Comparison of ENCODE assay signal across 10 mouse cellular contexts in genomic region chr11:84529797-84530703, GRCm38 (mm10). TPM values are rescaled to one million over a fixed set of nuclear protein-coding genes. Genes with fewer than 3 reads are reported as not detected.
DNase-seq lines count a peak whose midpoint lies in the region; ATAC-seq lines count a peak whose summit lies in the region.
"Had no signal": no experiment of that assay in that cellular context is flagged by ENCODE, and none has a peak within 500 bp of the region (broad histone marks: within the 10 kb centered on the region; RNA-seq: fewer than 3 reads in every experiment).

No protein-coding gene starts in this region.

- no peaks in the 10 kb centered on the region for H3K36me3 ChIP-seq in heart, embryonic 13.5 days
- no peaks in the 10 kb centered on the region for H3K36me3 ChIP-seq in kidney, embryonic 16.5 days (ENCODE audit: insufficient read depth, low read length)
- peaks cover 5% of the 10 kb centered on the region; the same call in 1 of the 2 replicates for H3K36me3 ChIP-seq in midbrain, embryonic 14.5 days (ENCODE audit: control insufficient read depth, insufficient read depth, low read length)

- no peak for DNase-seq in heart, postnatal 14 days
- DNase-seq in cerebellum, adult 9-10 months: peak; percentile 67
- DNase-seq in midbrain, embryonic 14.5 days: peak; percentile 74
- no peak for DNase-seq in layer of hippocampus, postnatal 10 days (ENCODE audit: low spot score in 2 of 2)
- DNase-seq in c-Kit-positive CD71-positive TER-119-positive erythroid progenitor cells, embryonic 14.5 days (ENCODE audit: low spot score): no peak

- 0 out of 2 replicates have a peak overlapping the region, but pooled peaks have one; percentile 37 for H3K4me3 ChIP-seq in heart, embryonic 13.5 days
- H3K4me3 ChIP-seq in kidney, embryonic 16.5 days (ENCODE audit: low read length): peak overlapping the region; percentile 18; the same call in 1 of the 2 replicates
- H3K4me3 ChIP-seq in midbrain, embryonic 14.5 days (replicated peaks; ENCODE audit: low read depth, low read length): peak overlapping the region; percentile 57
- H3K4me3 ChIP-seq: myocyte had no signal

- no peak overlapping the region for H3K9ac ChIP-seq in heart, embryonic 13.5 days
- no peak overlapping the region; the same call in 1 of the 2 replicates for H3K9ac ChIP-seq in kidney, embryonic 16.5 days (replicated peaks; ENCODE audit: low read length)
- peak overlapping the region; percentile 66 for H3K9ac ChIP-seq in midbrain, embryonic 14.5 days (replicated peaks; ENCODE audit: low read length)

- intact Hi-C loops in heart, postnatal 14 days (cut with DNase I): no loop called here

- no peaks in the 10 kb centered on the region for H3K9me3 ChIP-seq in heart, embryonic 13.5 days
- no peaks in the 10 kb centered on the region for H3K9me3 ChIP-seq in kidney, embryonic 16.5 days (ENCODE audit: low read length)
- H3K9me3 ChIP-seq in midbrain, embryonic 14.5 days (ENCODE audit: control insufficient read depth, low read length): no peaks in the 10 kb centered on the region

- H3K4me1 ChIP-seq in heart, embryonic 13.5 days: peaks cover 34% of the 10 kb centered on the region
- peaks cover 30% of the 10 kb centered on the region for H3K4me1 ChIP-seq in kidney, embryonic 16.5 days (ENCODE audit: insufficient read depth, low read length)
- peaks cover 29% of the 10 kb centered on the region for H3K4me1 ChIP-seq in midbrain, embryonic 14.5 days (ENCODE audit: control insufficient read depth, insufficient read depth, low read length)

- no peak overlapping the region for H3K27ac ChIP-seq in heart, embryonic 13.5 days (replicated peaks)
- H3K27ac ChIP-seq in kidney, embryonic 16.5 days (ENCODE audit: low read length): no peak overlapping the region
- peak overlapping the region; percentile 90 for H3K27ac ChIP-seq in midbrain, embryonic 14.5 days (replicated peaks; ENCODE audit: low read depth, low read length)

- H3K27me3 ChIP-seq in heart, embryonic 13.5 days (replicated peaks): peaks cover 94% of the 10 kb centered on the region
- H3K27me3 ChIP-seq in kidney, embryonic 16.5 days (ENCODE audit: insufficient read depth, low read length): peaks cover 84% of the 10 kb centered on the region
- peaks cover 61% of the 10 kb centered on the region for H3K27me3 ChIP-seq in midbrain, embryonic 14.5 days (ENCODE audit: control insufficient read depth, insufficient read depth, low read length)

- WGBS in heart, embryonic 13.5 days: 7% methylated on average over 14 of the region's 14 CpGs
- WGBS in kidney, embryonic 16.5 days: 10% methylated on average over 14 of the region's 14 CpGs
- 9% methylated on average over 14 of the region's 14 CpGs for WGBS in midbrain, embryonic 14.5 days

- peak overlapping the region; percentile 53 for H3K4me2 ChIP-seq in heart, embryonic 13.5 days
- peak overlapping the region; percentile 53; the same call in 1 of the 2 replicates for H3K4me2 ChIP-seq in kidney, embryonic 16.5 days (replicated peaks; ENCODE audit: low read depth, low read length)
- H3K4me2 ChIP-seq in midbrain, embryonic 14.5 days (ENCODE audit: low read length): peak overlapping the region; percentile 71

- ATAC-seq in heart, embryonic 13.5 days (ENCODE audit: extremely low read depth, insufficient number of reproducible peaks, low FRiP score, low TSS enrichment): no peak
- ATAC-seq in kidney, embryonic 16.5 days (ENCODE audit: low FRiP score, low TSS enrichment): no peak
- no peak for ATAC-seq in midbrain, embryonic 14.5 days (ENCODE audit: low FRiP score, low TSS enrichment)
- ATAC-seq in megakaryocyte progenitor cell, adult 5-6 weeks (replicated peaks; ENCODE audit: poor library complexity): no peak

RNA-seq across cellular contexts. Expression of gene Lhx1, which starts 4.7 kb away (rescaled TPM):
- 0.06 TPM in 1 of 2 replicates, not detected in the other for polyA plus RNA-seq in heart, embryonic 13.5 days (2015; fragmentation: Nextera tagmentation; extraction: Ambion mirVana)
- total RNA-seq in heart, postnatal 14 days (2021): not detected
- 31.2 and 35.0 TPM in 2 replicates for polyA plus RNA-seq in kidney, embryonic 16.5 days (2015; fragmentation: Nextera tagmentation; extraction: Ambion mirVana)
- 49.8 and 53.0 TPM in 2 replicates for polyA plus RNA-seq in midbrain, embryonic 14.5 days (2014; fragmentation: Nextera tagmentation; extraction: Ambion mirVana)
- 1 to 10 TPM; 1.3 to 2.0 TPM for total RNA-seq in layer of hippocampus, postnatal 10 days (2021)
- not detected in 2 replicates for total RNA-seq in megakaryocyte progenitor cell, adult 5-6 weeks (2015)
- 0.07 TPM in 1 of 2 replicates, not detected in the other for total RNA-seq in megakaryocyte progenitor cell, adult 5-6 weeks (2017)
- total RNA-seq: heart, postnatal 25 days had no signal
- polyA plus RNA-seq: myocyte had no signal

RNA-seq across cellular contexts. Expression of gene Aatf, which starts 16.7 kb away (rescaled TPM):
- polyA plus RNA-seq in heart, embryonic 13.5 days (2015; fragmentation: Nextera tagmentation; extraction: Ambion mirVana): 28.2 and 29.8 TPM in 2 replicates
- 10 to 100 TPM; 11.0 to 12.3 TPM for total RNA-seq in heart, postnatal 14 days (2021)
- polyA plus RNA-seq in kidney, embryonic 16.5 days (2015; fragmentation: Nextera tagmentation; extraction: Ambion mirVana): 60.0 and 62.3 TPM in 2 replicates
- polyA plus RNA-seq in midbrain, embryonic 14.5 days (2014; fragmentation: Nextera tagmentation; extraction: Ambion mirVana): 41.6 and 46.3 TPM in 2 replicates
- 10 to 100 TPM; 21.9 to 24.9 TPM for total RNA-seq in layer of hippocampus, postnatal 10 days (2021)
- total RNA-seq in megakaryocyte progenitor cell, adult 5-6 weeks (2015): 56.9 and 60.5 TPM in 2 replicates
- 98.8 and 108 TPM in 2 replicates for total RNA-seq in megakaryocyte progenitor cell, adult 5-6 weeks (2017)

Comparison
In these comparisons a context has a peak if more than half of its experiments do, and no peak if none do; other contexts are left out.
1. DNase-seq: peak in cerebellum, adult 9-10 months (single experiment) and midbrain, embryonic 14.5 days (single experiment); none in heart, postnatal 14 days (0 of 2), layer of hippocampus, postnatal 10 days (0 of 2) and c-Kit-positive CD71-positive TER-119-positive erythroid progenitor cells, embryonic 14.5 days (single experiment).
2. Peak in every context shown above with its lines, with median percentiles within 50 percentile points of each other: H3K4me2 ChIP-seq and H3K4me3 ChIP-seq.